Comparison of ENCODE assay signal across 9 mouse cellular contexts in genomic region chr6:49397466-49397865, GRCm38 (mm10). TPM values are rescaled to one million over a fixed set of nuclear protein-coding genes. Genes with fewer than 3 reads are reported as not detected.
DNase-seq lines count a peak whose midpoint lies in the region; ATAC-seq and TF ChIP-seq lines count a peak whose summit lies in the region.
"Had no signal": no experiment of that assay in that cellular context is flagged by ENCODE, and none has a peak within 500 bp of the region (broad histone marks: within the 10 kb centered on the region; RNA-seq: fewer than 3 reads in every experiment).

No protein-coding gene starts in this region.

- no peak overlapping the region for H3K4me2 ChIP-seq in heart, postnatal 0 days (ENCODE audit: low read depth, low read length)
- H3K4me2 ChIP-seq in midbrain, embryonic 14.5 days (ENCODE audit: low read length) = no peak overlapping the region
- no peak overlapping the region for H3K4me2 ChIP-seq in midbrain, embryonic 16.5 days (ENCODE audit: low read length)

- no peak overlapping the region for H3K9ac ChIP-seq in heart, postnatal 0 days (replicated peaks; ENCODE audit: low read depth, low read length)
- H3K9ac ChIP-seq in midbrain, embryonic 14.5 days (replicated peaks; ENCODE audit: low read length) = no peak overlapping the region
- no peak overlapping the region for H3K9ac ChIP-seq in midbrain, embryonic 16.5 days (ENCODE audit: low read depth, low read length)

- no peak for ATAC-seq in heart, postnatal 0 days (ENCODE audit: insufficient read depth, low read depth)
- ATAC-seq in midbrain, embryonic 14.5 days (ENCODE audit: low FRiP score, low TSS enrichment) = no peak
- ATAC-seq in midbrain, embryonic 16.5 days = no peak

- H3K27ac ChIP-seq in heart, postnatal 0 days (ENCODE audit: low read depth) = no peak overlapping the region
- H3K27ac ChIP-seq in midbrain, embryonic 14.5 days (replicated peaks; ENCODE audit: low read depth, low read length) = no peak overlapping the region
- no peak overlapping the region for H3K27ac ChIP-seq in midbrain, embryonic 16.5 days (ENCODE audit: low read length)

- H3K4me3 ChIP-seq in heart, postnatal 0 days (ENCODE audit: low read depth, low read length) = no peak overlapping the region
- no peak overlapping the region for H3K4me3 ChIP-seq in midbrain, embryonic 14.5 days (replicated peaks; ENCODE audit: low read depth, low read length)
- no peak overlapping the region for H3K4me3 ChIP-seq in midbrain, embryonic 16.5 days (ENCODE audit: low read depth, low read length)

- no peaks in the 10 kb centered on the region for H3K4me1 ChIP-seq in heart, postnatal 0 days (ENCODE audit: control insufficient read depth, insufficient read depth)
- H3K4me1 ChIP-seq in midbrain, embryonic 14.5 days (ENCODE audit: control insufficient read depth, insufficient read depth, low read length) = no peaks in the 10 kb centered on the region
- H3K4me1 ChIP-seq in midbrain, embryonic 16.5 days (ENCODE audit: control insufficient read depth, insufficient read depth, low read length) = no peaks in the 10 kb centered on the region

- no peaks in the 10 kb centered on the region for H3K9me3 ChIP-seq in heart, postnatal 0 days (replicated peaks; ENCODE audit: control insufficient read depth, low read length)
- H3K9me3 ChIP-seq in midbrain, embryonic 14.5 days (ENCODE audit: control insufficient read depth, low read length) = no peaks in the 10 kb centered on the region
- H3K9me3 ChIP-seq in midbrain, embryonic 16.5 days (replicated peaks; ENCODE audit: control insufficient read depth, low read length, poor library complexity, severe bottlenecking) = no peaks in the 10 kb centered on the region

- H3K36me3 ChIP-seq in heart, postnatal 0 days (replicated peaks; ENCODE audit: control insufficient read depth, insufficient read depth, low read length) = no peaks in the 10 kb centered on the region
- no peaks in the 10 kb centered on the region for H3K36me3 ChIP-seq in midbrain, embryonic 14.5 days (ENCODE audit: control insufficient read depth, insufficient read depth, low read length)
- no peaks in the 10 kb centered on the region for H3K36me3 ChIP-seq in midbrain, embryonic 16.5 days (ENCODE audit: control insufficient read depth, insufficient read depth, low read length)

- TF ChIP-seq EP300 in heart, postnatal 0 days (IDR thresholded peaks at IDR 0.05; ENCODE audit: low read depth) = no peak

- TF ChIP-seq CTCF in heart, postnatal 0 days (IDR thresholded peaks at IDR 0.05; ENCODE audit: low read depth) = peak; percentile 62

- H3K27me3 ChIP-seq in heart, postnatal 0 days (ENCODE audit: control insufficient read depth, insufficient read depth, low read length) = no peaks in the 10 kb centered on the region
- no peaks in the 10 kb centered on the region for H3K27me3 ChIP-seq in midbrain, embryonic 14.5 days (ENCODE audit: control insufficient read depth, insufficient read depth, low read length)
- no peaks in the 10 kb centered on the region for H3K27me3 ChIP-seq in midbrain, embryonic 16.5 days (ENCODE audit: control insufficient read depth, insufficient read depth, low read depth, low read length)

- DNase-seq in heart, postnatal 0 days (ENCODE audit: low spot score) = peak; percentile 19
- DNase-seq in heart, adult 8-10 months (ENCODE audit: low spot score) = no peak
- DNase-seq in midbrain, embryonic 14.5 days = peak; percentile 67
- DNase-seq in embryo, embryonic 9.5 days (ENCODE audit: extremely low spot score) = peak; percentile 32
- DNase-seq in thymus, postnatal 14 days = peak; percentile 37
- no peak for DNase-seq in cerebellum, adult 8-10 months
- DNase-seq in layer of hippocampus, adult 8-10 months (ENCODE audit: low spot score in 2 of 2) = no peak

RNA-seq across cellular contexts. Expression of gene Stk31, which starts 2.1 kb away (rescaled TPM):
- total RNA-seq in heart, postnatal 0 days (2014; rRNA removed; ENCODE audit: low replicate concordance) = 0.31 TPM in 1 of 2 replicates, not detected in the other
- not detected in 2 replicates for polyA plus RNA-seq in heart, postnatal 0 days (2015; fragmentation: Nextera tagmentation; extraction: Ambion mirVana)
- total RNA-seq in heart, adult 8-10 months (2022) = under 1 TPM; 0.17 to 0.33 (median 0.27) TPM
- polyA plus RNA-seq in midbrain, embryonic 14.5 days (2014; fragmentation: Nextera tagmentation; extraction: Ambion mirVana) = not detected in 2 replicates
- 0.11 and 0.20 TPM in 2 replicates for polyA plus RNA-seq in midbrain, embryonic 16.5 days (2015; fragmentation: Nextera tagmentation; extraction: Ambion mirVana)
- total RNA-seq in layer of hippocampus, adult 8-10 months (2022) = 1 to 10 TPM in 3 of 4 experiments, under 1 TPM in 1; 0.86 to 1.6 (median 1.4) TPM
- polyA plus RNA-seq: liver, embryonic 16.5 days had no signal

RNA-seq across cellular contexts. Expression of gene Fam221a, which starts 29.9 kb away (rescaled TPM):
- 0.11 and 4.8 TPM in 2 replicates for total RNA-seq in heart, postnatal 0 days (2014; rRNA removed; ENCODE audit: low replicate concordance)
- 1.9 and 2.5 TPM in 2 replicates for polyA plus RNA-seq in heart, postnatal 0 days (2015; fragmentation: Nextera tagmentation; extraction: Ambion mirVana)
- under 1 TPM in 3 of 4 experiments, not detected in 1; 0.37 to 0.82 (median 0.56) TPM for total RNA-seq in heart, adult 8-10 months (2022)
- polyA plus RNA-seq in midbrain, embryonic 14.5 days (2014; fragmentation: Nextera tagmentation; extraction: Ambion mirVana) = 2.6 and 3.4 TPM in 2 replicates
- polyA plus RNA-seq in midbrain, embryonic 16.5 days (2015; fragmentation: Nextera tagmentation; extraction: Ambion mirVana) = 4.3 and 5.9 TPM in 2 replicates
- 1 to 10 TPM in 2 of 4 experiments, under 1 TPM in 2; 0.65 to 2.6 (median 1.1) TPM for total RNA-seq in layer of hippocampus, adult 8-10 months (2022)

Comparison
In these comparisons a context has a peak if more than half of its experiments do, and no peak if none do; other contexts are left out.
1. DNase-seq: peak in heart, postnatal 0 days (single experiment), midbrain, embryonic 14.5 days (single experiment), embryo, embryonic 9.5 days (single experiment) and thymus, postnatal 14 days (single experiment); none in heart, adult 8-10 months (single experiment), cerebellum, adult 8-10 months (single experiment) and layer of hippocampus, adult 8-10 months (0 of 2).